Mouse (Mus musculus): ENCODE measurements around the gene Eif1.

DNA sequence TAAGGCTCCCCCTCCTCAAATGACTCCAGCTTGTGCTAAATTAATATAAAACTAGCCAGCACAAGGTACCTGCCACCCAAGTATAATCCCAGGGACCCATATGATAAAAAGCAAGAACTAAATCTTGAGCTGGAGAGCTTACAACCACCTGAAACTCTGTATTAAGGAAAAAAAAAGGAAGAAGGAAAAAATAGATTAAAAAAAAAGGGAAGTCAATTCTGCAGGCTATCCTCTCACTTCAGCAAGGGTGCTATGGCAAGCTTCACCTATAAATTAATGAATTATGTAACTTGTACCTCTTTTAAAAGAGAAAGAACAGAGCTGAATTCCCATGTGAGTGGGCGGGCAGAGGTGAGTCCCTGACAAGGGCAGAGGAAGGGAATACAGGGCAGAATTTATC, 8.0 kb upstream of the Eif1 start:
- TF ChIP-seq CTCF (IDR thresholded peaks at IDR 0.05; ENCODE audit: low read depth) = no peak
- no peak for TF ChIP-seq EP300 (IDR thresholded peaks at IDR 0.05; ENCODE audit: low read depth)

All from heart, postnatal 0 days (tissue).